Mouse (Mus musculus) heart, postnatal 36 days (tissue): Measurements from ENCODE around the gene Armh3. TPM values are rescaled to one million over a fixed set of nuclear protein-coding genes. Genes with fewer than 3 reads are reported as not detected.

Experiments used
- DNase-seq, 2 experiments: peaks; one replicate each; pipeline ENCODE4 v3.0.0; 2021 to 2022
- intact Hi-C: fragments of 180-260 bp; cut with DNase I; formaldehyde crosslinking; loops from one replicate; pipeline ENCODE4 v1.15.1; 2025
- total RNA-seq, 2 experiments: library from RNA; stranded (reverse); gene quantifications; 2 replicates each; pipeline ENCODE4 v1.2.3; 2021

Armh3 gene
- total RNA-seq, result 10 to 100 TPM; 15.5 to 15.8 TPM

GRCm38 (mm10) chr19:45997785-45998693 lies at the start of gene Armh3:
Gene Armh3, minus strand, starts transcription at chr19:45998488.
- intact Hi-C loops, result no loop called here
- DNase-seq, result peak; percentile 87 to 95

- intact Hi-C loops, result no loop called here
- DNase-seq, result no peak
Observed at GRCm38 (mm10) chr19:46047426-46047825, 49.1 kb upstream of the Armh3 start.

GRCm38 (mm10) chr19:46046621-46047025 lies 48.3 kb upstream of the Armh3 start:
- DNase-seq, result no peak
- intact Hi-C loops, result no loop called here

- intact Hi-C loops, result loop anchor here (2.0 kb wide), 1 partner anchor 41 kb away; no protein-coding TSS in a partner anchor
- DNase-seq, result peak in 1 of 2 experiments; percentile 67
Observed at GRCm38 (mm10) chr19:46045696-46046311, 47.5 kb upstream of the Armh3 start.

GRCm38 (mm10) chr19:46044993-46045695 lies 46.9 kb upstream of the Armh3 start, which contains the start of gene Ldb1:
Gene Ldb1, minus strand, starts transcription at chr19:46045214.
- intact Hi-C loops, result loop anchor here (2.0 kb wide), 1 partner anchor 40 kb away; no protein-coding TSS in a partner anchor

GRCm38 (mm10) chr19:46044271-46044992 lies 46.1 kb upstream of the Armh3 start, which contains the start of gene Pprc1:
Gene Pprc1, plus strand, starts transcription at chr19:46044886.
- DNase-seq, result peak; percentile 51 to 61
- intact Hi-C loops, result loop anchor here (2.0 kb wide), 1 partner anchor 40 kb away; no protein-coding TSS in a partner anchor

More at GRCm38 (mm10) chr19:46044993-46045695, 46.9 kb upstream of the Armh3 start, which contains the start of gene Ldb1:
- DNase-seq, result peak; percentile 86 to 90

- peak in 1 of 2 experiments; percentile 28 for DNase-seq
- intact Hi-C loops, result no loop called here
Observed at GRCm38 (mm10) chr19:46043380-46043779, 45.1 kb upstream of the Armh3 start.

GRCm38 (mm10) chr19:46042476-46043011 lies 44.3 kb upstream of the Armh3 start:
- DNase-seq, result peak in 1 of 2 experiments; percentile 24
- intact Hi-C loops, result no loop called here

- intact Hi-C loops, result no loop called here
- peak; percentile 80 to 81 for DNase-seq
Observed at GRCm38 (mm10) chr19:46041933-46042475, 43.7 kb upstream of the Armh3 start.

GRCm38 (mm10) chr19:46041299-46041932 lies 43.1 kb upstream of the Armh3 start:
- intact Hi-C loops, result no loop called here
- DNase-seq, result no peak

- intact Hi-C loops, result no loop called here
- DNase-seq, result no peak
Observed at GRCm38 (mm10) chr19:46040149-46040902, 42.0 kb upstream of the Armh3 start.

- peak; percentile 88 for DNase-seq
- intact Hi-C loops, result no loop called here
Observed at GRCm38 (mm10) chr19:46039478-46039877, 41.2 kb upstream of the Armh3 start.

GRCm38 (mm10) chr19:46038851-46039260 lies 40.6 kb upstream of the Armh3 start:
- intact Hi-C loops, result no loop called here
- no peak for DNase-seq

- intact Hi-C loops, result no loop called here
- no peak for DNase-seq
Observed at GRCm38 (mm10) chr19:46037925-46038850, 39.9 kb upstream of the Armh3 start.

GRCm38 (mm10) chr19:46037243-46037924 lies 39.1 kb upstream of the Armh3 start:
- intact Hi-C loops, result no loop called here
- no peak for DNase-seq

GRCm38 (mm10) chr19:46036477-46037242 lies 38.4 kb upstream of the Armh3 start:
- no peak for DNase-seq
- intact Hi-C loops, result no loop called here
